Mouse (Mus musculus) liver, adult (tissue): ENCODE data around the gene Olfr1367.
A peak's percentile ranks its signal among the peaks of the same experiment; 100 is the strongest.

Experiments used
- GATA4 ChIP-seq: IDR thresholded peaks from 2 replicates; pipeline ENCODE4 v1.6.1; 2014; ENCODE audit warnings: mild to moderate bottlenecking, low read length; ENCODE audit not compliant: insufficient replicate concordance

Olfr1367 gene

GRCm38 (mm10) chr13:21362621-21363248 is 16.0 kb downstream of the Olfr1367 start, which contains the start of gene Zscan12:
Gene Zscan12, plus strand, starts transcription at chr13:21362820.
- TF ChIP-seq GATA4: peak; percentile 83

GRCm38 (mm10) chr13:21363719-21364118 is 17.0 kb downstream of the Olfr1367 start:
- TF ChIP-seq GATA4: no peak

GRCm38 (mm10) chr13:21366635-21367034 is 19.9 kb downstream of the Olfr1367 start:
- TF ChIP-seq GATA4: no peak

GRCm38 (mm10) chr13:21372700-21373099 is 26.0 kb downstream of the Olfr1367 start:
- no peak for TF ChIP-seq GATA4

- TF ChIP-seq GATA4: no peak
These were observed 31.1 kb downstream of the Olfr1367 start for GRCm38 (mm10) chr13:21377773-21378172.

- TF ChIP-seq GATA4: no peak
These were observed 48.5 kb downstream of the Olfr1367 start for GRCm38 (mm10) chr13:21395211-21395610.

GRCm38 (mm10) chr13:21395623-21396022 is 48.9 kb downstream of the Olfr1367 start:
- TF ChIP-seq GATA4: no peak

GRCm38 (mm10) chr13:21397486-21397885 is 50.8 kb downstream of the Olfr1367 start:
- TF ChIP-seq GATA4: no peak
